Mouse (Mus musculus) thymus, postnatal 4 days (tissue): Measurements from ENCODE around the gene 4930507D05Rik.
A peak's percentile ranks its signal among the peaks of the same experiment; 100 is the strongest.
"Not testable (repeated sequence)": the region's sequence is repeated elsewhere in the genome, so short reads cannot be mapped to it uniquely, and the experiment has no call there.

Experiments
- DNase-seq: peaks from one replicate; pipeline ENCODE4 v3.0.0; 2021

The 4930507D05Rik gene

GRCm38 (mm10) chr10:62449364-62450279, at the start of gene 4930507D05Rik, which contains the start of gene Supv3l1:
4930507D05Rik (plus strand) TSS chr10:62449489.
Supv3l1 (minus strand) TSS chr10:62449738.
- DNase-seq: peak; percentile 97

GRCm38 (mm10) chr10:62401641-62402111, 47.6 kb upstream of the 4930507D05Rik start:
- DNase-seq: no peak

GRCm38 (mm10) chr10:62404901-62405300, 44.4 kb upstream of the 4930507D05Rik start:
- peak; percentile 75 for DNase-seq

GRCm38 (mm10) chr10:62410943-62411342, 38.3 kb upstream of the 4930507D05Rik start:
- DNase-seq: peak; percentile 77

- DNase-seq: no peak
Measured at GRCm38 (mm10) chr10:62411431-62412410, 37.6 kb upstream of the 4930507D05Rik start.

- no peak for DNase-seq
Measured at GRCm38 (mm10) chr10:62412906-62413605, 36.2 kb upstream of the 4930507D05Rik start.

- DNase-seq: no peak
Measured at GRCm38 (mm10) chr10:62413606-62413982, 35.7 kb upstream of the 4930507D05Rik start.

- no peak for DNase-seq
Measured at GRCm38 (mm10) chr10:62418831-62419356, 30.4 kb upstream of the 4930507D05Rik start.

- no peak for DNase-seq
Measured at GRCm38 (mm10) chr10:62419422-62419821, 29.9 kb upstream of the 4930507D05Rik start.

GRCm38 (mm10) chr10:62420399-62420798, 28.9 kb upstream of the 4930507D05Rik start:
- DNase-seq: no peak

- DNase-seq: no peak
Measured at GRCm38 (mm10) chr10:62421127-62421526, 28.2 kb upstream of the 4930507D05Rik start.

- DNase-seq: no peak
Measured at GRCm38 (mm10) chr10:62422255-62422654, 27.0 kb upstream of the 4930507D05Rik start, which contains the start of gene Hkdc1. Hkdc1 (minus strand) TSS chr10:62422491.

GRCm38 (mm10) chr10:62425081-62425871, 24.0 kb upstream of the 4930507D05Rik start:
- no peak for DNase-seq

- no peak for DNase-seq
Measured at GRCm38 (mm10) chr10:62430427-62430826, 18.9 kb upstream of the 4930507D05Rik start.

- DNase-seq: no peak
Measured at GRCm38 (mm10) chr10:62450280-62450640, 971 bp downstream of the 4930507D05Rik start.

- DNase-seq: not testable (repeated sequence)
Measured at GRCm38 (mm10) chr10:62452001-62452400, 2.7 kb downstream of the 4930507D05Rik start.

GRCm38 (mm10) chr10:62461321-62461720, 12.0 kb downstream of the 4930507D05Rik start:
- no peak for DNase-seq

- no peak for DNase-seq
Measured at GRCm38 (mm10) chr10:62469736-62470135, 20.4 kb downstream of the 4930507D05Rik start.

GRCm38 (mm10) chr10:62471105-62471504, 21.8 kb downstream of the 4930507D05Rik start:
- no peak for DNase-seq

- DNase-seq: no peak
Measured at GRCm38 (mm10) chr10:62474944-62475343, 25.7 kb downstream of the 4930507D05Rik start.

- no peak for DNase-seq
Measured at GRCm38 (mm10) chr10:62476980-62477379, 27.7 kb downstream of the 4930507D05Rik start.
